Mouse (Mus musculus) C2C12 (cell line): ENCODE results near the gene Naa16. TPM values are rescaled to one million over a fixed set of nuclear protein-coding genes. Genes with fewer than 3 reads are reported as not detected.

Experiments
- H3K27me3 ChIP-seq: one replicate; pipeline ENCODE4 v1.6.1; 2011; ENCODE audit not compliant: control insufficient read depth, insufficient read depth, insufficient read length
- H3K36me3 ChIP-seq: one replicate; pipeline ENCODE4 v1.6.1; 2011; ENCODE audit not compliant: control insufficient read depth, insufficient read depth
- H3K4me3 ChIP-seq: one replicate; pipeline ENCODE4 v1.5.1; 2011; ENCODE audit warnings: mild to moderate bottlenecking, control low read depth; ENCODE audit not compliant: poor library complexity, insufficient read depth, severe bottlenecking
- H3K79me2 ChIP-seq: one replicate; pipeline ENCODE4 v1.6.1; 2011; ENCODE audit not compliant: control insufficient read depth, insufficient read depth
- H3K79me3 ChIP-seq: one replicate; pipeline ENCODE4 v1.6.1; 2011; ENCODE audit warnings: low read depth, control low read depth
- H3ac ChIP-seq: one replicate; pipeline ENCODE3; 2011; ENCODE audit warnings: low read depth; ENCODE audit not compliant: control insufficient read depth, insufficient read length
- CEBPB ChIP-seq: IDR thresholded peaks from one replicate; pipeline ENCODE4 v1.6.1; 2011; ENCODE audit warnings: low read depth, mild to moderate bottlenecking, control low read depth, moderate library complexity
- CTCF ChIP-seq: IDR thresholded peaks from one replicate; pipeline ENCODE4 v1.5.1; 2011; ENCODE audit not compliant: control insufficient read depth, insufficient read depth, insufficient read length
- FOSL1 ChIP-seq: IDR thresholded peaks from one replicate; pipeline ENCODE4 v1.8.0; 2011; ENCODE audit warnings: mild to moderate bottlenecking, low read length; ENCODE audit not compliant: poor library complexity, insufficient read depth, severe bottlenecking
- MAX ChIP-seq: IDR thresholded peaks from one replicate; pipeline ENCODE4 v1.6.1; 2011; ENCODE audit warnings: mild to moderate bottlenecking, control low read depth
- MYOD1 ChIP-seq: IDR thresholded peaks from one replicate; pipeline ENCODE4 v1.6.1; 2011; ENCODE audit warnings: low read depth; ENCODE audit not compliant: control insufficient read depth, insufficient read length
- MYOG ChIP-seq: IDR thresholded peaks from one replicate; pipeline ENCODE4 v1.6.1; 2011; ENCODE audit not compliant: control insufficient read depth, insufficient read length; ENCODE audit errors: extremely low read depth
- USF1 ChIP-seq: IDR thresholded peaks from one replicate; pipeline ENCODE4 v1.6.1; 2011; ENCODE audit warnings: low read depth, mild to moderate bottlenecking, control low read depth, moderate library complexity
- polyA plus RNA-seq: library from polyadenylated mRNA; unstranded; fragments of >200 nt; fragmentation: generic; extraction: Trizol; gene quantifications from one replicate; pipeline ENCODE4 v1.2.1, GENCODE M21; 2012; ENCODE audit warnings: missing spikeins

Gene Naa16
- polyA plus RNA-seq, 1 experiment, result 8.6 TPM

GRCm38 (mm10) chr14:79413121-79413520, 22.5 kb upstream of the Naa16 start:
- no peaks in the 10 kb centered on the region for H3K79me3 ChIP-seq
- no peaks in the 10 kb centered on the region for H3K27me3 ChIP-seq
- H3K4me3 ChIP-seq, result no peak overlapping the region
- TF ChIP-seq MYOG (no peak), CEBPB (no peak), MYOD1 (no peak), MAX (no peak), FOSL1 (no peak), USF1 (no peak), CTCF (no peak)
- no peaks in the 10 kb centered on the region for H3K79me2 ChIP-seq
- no peak overlapping the region for H3ac ChIP-seq
- no peaks in the 10 kb centered on the region for H3K36me3 ChIP-seq

- Histone ChIP-seq H3K27me3 (no peaks in the 10 kb centered on the region), H3K79me2 (no peaks in the 10 kb centered on the region), H3K79me3 (no peaks in the 10 kb centered on the region), H3K36me3 (no peaks in the 10 kb centered on the region), H3ac (no peak overlapping the region), H3K4me3 (no peak overlapping the region)
- no peak for TF ChIP-seq USF1
- no peak for TF ChIP-seq CEBPB
- TF ChIP-seq MYOG, result no peak
- no peak for TF ChIP-seq MAX
- TF ChIP-seq FOSL1, result no peak
- no peak for TF ChIP-seq MYOD1
- no peak for TF ChIP-seq CTCF
Observed at GRCm38 (mm10) chr14:79410662-79411061, 20.1 kb upstream of the Naa16 start.

DNA sequence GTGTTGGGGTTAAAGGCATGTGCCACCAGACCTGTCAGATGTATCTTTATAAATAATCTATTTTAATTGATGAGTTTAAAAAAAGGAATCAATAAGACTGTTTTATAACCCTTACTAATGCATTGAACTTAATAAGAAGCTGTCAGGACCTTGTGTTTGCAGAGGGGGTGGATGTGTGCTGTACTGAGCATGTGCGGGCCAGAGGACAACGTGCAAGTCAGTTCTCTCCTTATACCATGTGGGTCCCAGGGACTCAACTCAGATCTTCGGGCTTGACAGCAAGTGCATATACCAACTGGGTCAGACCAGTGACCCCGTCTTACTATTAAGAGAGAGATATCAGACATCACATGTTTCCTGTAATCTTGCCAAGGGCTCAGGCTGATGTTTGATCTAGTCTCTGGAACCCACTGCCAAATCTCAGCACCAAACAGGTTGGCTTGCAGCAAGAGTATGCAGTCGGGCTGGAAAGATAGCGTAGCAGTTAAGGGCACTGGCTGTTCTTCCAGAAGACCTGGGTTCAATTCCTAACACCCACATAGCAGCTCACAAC, 18.8 kb upstream of the Naa16 start:
- no peaks in the 10 kb centered on the region for H3K36me3 ChIP-seq
- no peak overlapping the region for H3ac ChIP-seq
- no peak overlapping the region for H3K4me3 ChIP-seq
- no peak for TF ChIP-seq MAX
- TF ChIP-seq FOSL1, result no peak
- no peak for TF ChIP-seq USF1
- no peak for TF ChIP-seq CEBPB
- no peaks in the 10 kb centered on the region for H3K79me2 ChIP-seq
- H3K27me3 ChIP-seq, result no peaks in the 10 kb centered on the region
- H3K79me3 ChIP-seq, result no peaks in the 10 kb centered on the region

- no peaks in the 10 kb centered on the region for H3K79me2 ChIP-seq
- H3K79me3 ChIP-seq, result no peaks in the 10 kb centered on the region
- no peaks in the 10 kb centered on the region for H3K27me3 ChIP-seq
- TF ChIP-seq USF1 (no peak), CEBPB (no peak), CTCF (no peak), MYOG (no peak), FOSL1 (no peak), MAX (no peak), MYOD1 (no peak)
- no peak overlapping the region for H3ac ChIP-seq
- no peaks in the 10 kb centered on the region for H3K36me3 ChIP-seq
- H3K4me3 ChIP-seq, result no peak overlapping the region
Observed at GRCm38 (mm10) chr14:79407641-79408040, 17.1 kb upstream of the Naa16 start.

GRCm38 (mm10) chr14:79397321-79398122, 6.9 kb upstream of the Naa16 start, which contains the start of gene Mtrf1:
Gene Mtrf1, plus strand, starts transcription at chr14:79397772.
- TF ChIP-seq USF1, result no peak
- TF ChIP-seq MAX, result peak; percentile 35
- TF ChIP-seq MYOD1, result no peak
- TF ChIP-seq MYOG, result no peak
- TF ChIP-seq FOSL1, result no peak
- TF ChIP-seq CEBPB, result no peak
- no peak for TF ChIP-seq CTCF
- no peaks in the 10 kb centered on the region for H3K79me3 ChIP-seq

DNA sequence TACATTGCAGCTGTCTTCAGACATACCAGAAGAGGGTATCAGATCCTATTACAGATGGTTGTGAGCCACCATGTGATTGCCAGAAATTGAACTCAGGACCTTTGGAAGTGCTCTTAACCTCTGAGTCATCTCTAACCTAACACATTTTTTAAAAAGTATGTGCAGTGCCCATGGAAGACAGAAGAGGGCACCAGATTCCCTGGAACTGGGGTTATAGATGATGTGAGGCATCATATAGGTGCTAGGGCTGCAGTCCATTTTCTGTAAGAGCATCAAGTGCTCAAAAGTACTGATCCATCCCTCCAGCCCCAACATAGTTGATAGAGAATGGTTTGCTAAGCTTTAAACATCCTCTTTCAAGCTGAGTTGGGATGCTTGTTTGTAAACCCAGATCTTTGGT, 4.0 kb upstream of the Naa16 start:
- Histone ChIP-seq H3K79me2 (peaks cover 8% of the 10 kb centered on the region), H3K36me3 (no peaks in the 10 kb centered on the region), H3K79me3 (peaks cover 5% of the 10 kb centered on the region), H3K4me3 (no peak overlapping the region), H3K27me3 (no peaks in the 10 kb centered on the region), H3ac (no peak overlapping the region)
- TF ChIP-seq USF1 (peak; percentile 32), CEBPB (no peak)

More at GRCm38 (mm10) chr14:79397321-79398122, 6.9 kb upstream of the Naa16 start, which contains the start of gene Mtrf1:
- H3K36me3 ChIP-seq, result no peaks in the 10 kb centered on the region
- H3ac ChIP-seq, result peak within 1 kb of the TSS; percentile 12
- H3K4me3 ChIP-seq, result peak within 1 kb of the TSS; percentile 22
- H3K27me3 ChIP-seq, result no peaks in the 10 kb centered on the region
- H3K79me2 ChIP-seq, result no peaks in the 10 kb centered on the region
